In the genomic region with DNA sequence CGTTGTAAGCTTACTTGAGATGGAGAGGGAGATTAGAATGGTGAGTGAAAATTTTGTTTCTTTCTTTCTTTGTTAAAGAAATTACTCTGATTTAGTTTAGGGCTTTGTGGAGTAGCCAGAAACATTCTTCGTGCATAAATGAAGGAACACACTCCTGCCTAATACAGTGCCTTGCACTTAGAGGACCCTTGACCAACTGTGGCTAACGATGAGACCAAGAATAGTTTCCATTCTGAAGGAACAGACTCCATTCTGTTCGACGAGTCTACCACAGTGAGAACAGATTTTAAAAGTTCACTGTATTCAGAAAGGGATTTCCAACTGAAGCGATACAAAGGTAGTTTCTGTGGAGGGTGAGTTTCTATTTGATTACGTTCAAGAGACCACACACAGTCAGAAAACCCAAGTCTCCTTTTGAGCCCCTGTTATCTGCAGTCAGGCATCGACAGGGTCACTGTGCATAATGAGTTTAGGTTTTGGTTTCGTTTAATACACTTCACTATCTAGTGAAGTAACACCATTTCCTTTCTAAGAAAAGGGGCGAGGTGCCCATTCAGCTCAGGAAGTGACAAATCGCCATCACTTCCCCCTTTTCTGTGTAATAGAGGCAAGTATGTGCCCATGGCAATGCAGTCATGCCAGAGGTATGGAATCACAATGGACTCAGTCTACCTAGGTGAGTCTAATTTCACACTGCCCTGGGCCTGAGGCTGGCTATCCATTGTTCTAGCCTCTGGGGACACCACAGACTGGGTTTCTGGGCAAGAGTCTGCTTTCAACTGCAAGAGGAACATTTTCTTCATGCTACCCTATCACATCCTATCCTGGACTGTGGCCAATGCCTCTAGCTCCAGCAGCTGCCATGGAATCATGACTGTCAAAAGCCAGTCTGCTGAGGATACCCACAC, we compare ENCODE assay signal across 9 mouse cellular contexts. TPM values are rescaled to one million over a fixed set of nuclear protein-coding genes. Genes with fewer than 3 reads are reported as not detected.
A peak's percentile ranks its signal among the peaks of the same experiment; 100 is the strongest.
DNase-seq lines count a peak whose midpoint lies in the region; ATAC-seq lines count a peak whose summit lies in the region.
"Had no signal": no experiment of that assay in that cellular context is flagged by ENCODE, and none has a peak within 500 bp of the region (broad histone marks: within the 10 kb centered on the region; RNA-seq: fewer than 3 reads in every experiment).

No protein-coding gene starts in this region.

- peak; percentile 48 to 70 for DNase-seq in adrenal gland, adult (ENCODE audit: inconsistent age in 2 of 2, low spot score in 1 of 2)
- DNase-seq in adrenal gland, postnatal 4 days (ENCODE audit: low spot score in 2 of 2), result no peak
- peak; percentile 8 for DNase-seq in cerebellum, postnatal 36 days
- DNase-seq in kidney, postnatal 36 days, result peak; percentile 66 to 71
- peak; percentile 80 for DNase-seq in lung, postnatal 36 days
- no peak for DNase-seq in thymus, postnatal 10 days (ENCODE audit: low spot score in 2 of 2)

- H3K27me3 ChIP-seq in intestine, embryonic 15.5 days (replicated peaks), result no peaks in the 10 kb centered on the region

- peak; percentile 98 for ATAC-seq in CD4-positive, CD25-positive, alpha-beta regulatory T cell, adult 4 months
- ATAC-seq in intestine, embryonic 15.5 days, result no peak

- no peaks in the 10 kb centered on the region for H3K4me1 ChIP-seq in intestine, embryonic 15.5 days (replicated peaks)
- H3K4me1 ChIP-seq: embryonic facial prominence, embryonic 13.5 days had no signal

- H3K4me2 ChIP-seq in intestine, embryonic 15.5 days (replicated peaks), result no peak overlapping the region
- H3K4me2 ChIP-seq: embryonic facial prominence, embryonic 13.5 days had no signal

- H3K4me3 ChIP-seq in intestine, embryonic 15.5 days (replicated peaks), result no peak overlapping the region
- H3K4me3 ChIP-seq: embryonic facial prominence, embryonic 13.5 days had no signal

- H3K36me3 ChIP-seq in intestine, embryonic 15.5 days, result no peaks in the 10 kb centered on the region
- H3K36me3 ChIP-seq: embryonic facial prominence, embryonic 13.5 days had no signal

- no peak overlapping the region for H3K9ac ChIP-seq in intestine, embryonic 15.5 days
- H3K9ac ChIP-seq: embryonic facial prominence, embryonic 13.5 days had no signal

- no peaks in the 10 kb centered on the region for H3K9me3 ChIP-seq in intestine, embryonic 15.5 days
- H3K9me3 ChIP-seq: embryonic facial prominence, embryonic 13.5 days had no signal

- 71% methylated on average over 11 of the region's 11 CpGs for WGBS in intestine, embryonic 15.5 days

- H3K27ac ChIP-seq in intestine, embryonic 15.5 days, result no peak overlapping the region
- H3K27ac ChIP-seq: embryonic facial prominence, embryonic 13.5 days had no signal

RNA-seq across cellular contexts. Expression of gene Tomm7, which starts 50.2 kb away (rescaled TPM):
- 10 to 100 TPM; 87.8 to 91.7 TPM for total RNA-seq in adrenal gland, postnatal 4 days (2021)
- polyA plus RNA-seq in CD4-positive, CD25-positive, alpha-beta regulatory T cell, adult 4 months (2017; shearing (Covaris generic)), result 100 to 1,000 TPM in 1 of 2 experiments, 10 to 100 TPM in 1; 57.3 to 118 TPM
- 132 and 141 TPM in 2 replicates for polyA plus RNA-seq in intestine, embryonic 15.5 days (2015; fragmentation: Nextera tagmentation; extraction: Ambion mirVana)

Comparison
In these comparisons a context has a peak if more than half of its experiments do, and no peak if none do; other contexts are left out.
1. DNase-seq: peak in adrenal gland, adult (2 of 2), cerebellum, postnatal 36 days (2 of 2), kidney, postnatal 36 days (2 of 2) and lung, postnatal 36 days (single experiment); none in adrenal gland, postnatal 4 days (0 of 2) and thymus, postnatal 10 days (0 of 2).